Mouse (Mus musculus) cerebellum, adult 2 months (tissue): ENCODE measurements at regions not wholly inside any gene's neighbourhood (a gene's known extent, or its start where the extent isn't known, plus 50 kb on each side); places are given as distances from the start of the nearest gene placed in this dataset.
A peak's percentile ranks its signal among the peaks of the same experiment; 100 is the strongest.

Experiments
- DNase-seq, 2 experiments: peaks; one replicate each; pipeline ENCODE4 v3.0.0; 2021
- H3K27ac ChIP-seq: fragments of 200-500 bp; 2 replicates; pipeline ENCODE4 v1.5.1; 2012; ENCODE audit warnings: low read length, control low read depth, inconsistent platforms; ENCODE audit not compliant: insufficient read depth
- H3K27me3 ChIP-seq: fragments of 200-500 bp; 2 replicates; pipeline ENCODE4 v1.6.1; 2012; ENCODE audit warnings: inconsistent platforms, mild to moderate bottlenecking, low read length, moderate library complexity; ENCODE audit not compliant: control insufficient read depth, insufficient read depth
- H3K4me1 ChIP-seq: fragments of 200-500 bp; 2 replicates; pipeline ENCODE4 v1.6.1; 2011; ENCODE audit warnings: low read length; ENCODE audit not compliant: control insufficient read depth, insufficient read depth
- H3K4me3 ChIP-seq: fragments of 200-500 bp; replicated peaks from 2 replicates; pipeline ENCODE3; 2011; ENCODE audit warnings: mild to moderate bottlenecking, low read depth, low read length, control low read depth; ENCODE audit not compliant: insufficient read depth
- CTCF ChIP-seq: fragments of 200-500 bp; IDR thresholded peaks from 2 replicates; pipeline ENCODE4 v1.5.1; 2011; ENCODE audit warnings: low read depth, mild to moderate bottlenecking, control low read depth, low read length, moderate library complexity, borderline replicate concordance; ENCODE audit not compliant: insufficient read depth
- POLR2A ChIP-seq: fragments of 200-500 bp; IDR thresholded peaks from 2 replicates; pipeline ENCODE4 v1.6.1; 2011; ENCODE audit warnings: low read length, control low read depth, borderline replicate concordance; ENCODE audit not compliant: insufficient read depth
- WGBS: fragments of 180-500 bp; shearing (Covaris S2); methylation state at CpG from one replicate; pipeline ENCODE4 v1.1.7; 2018; 5-methylcytosine and 5-hydroxymethylcytosine counted together

DNA sequence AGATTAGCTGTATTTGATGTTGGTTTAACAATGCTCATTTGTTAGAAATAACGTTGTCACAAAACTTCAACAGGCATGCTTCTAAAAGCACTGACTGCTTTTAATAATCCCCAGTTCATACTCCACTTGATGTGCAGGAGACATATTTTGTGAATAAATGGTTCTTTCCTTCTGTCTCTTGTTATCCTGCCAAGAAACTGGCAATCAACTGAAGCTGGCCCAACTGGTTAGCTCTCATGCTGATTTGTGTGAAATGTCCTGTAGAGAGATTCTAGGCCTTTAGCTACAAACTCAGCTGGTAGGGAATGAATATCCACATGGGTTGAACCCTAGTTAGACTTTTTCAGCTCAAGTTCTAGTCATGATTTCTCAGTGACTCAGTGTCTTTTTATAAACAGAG, 647.8 kb upstream of the Cntnap5b start:
- no peaks in the 10 kb centered on the region for H3K27me3 ChIP-seq
- H3K27ac ChIP-seq, result no peak overlapping the region
- WGBS, result 5% methylated on average over 1 of the region's 1 CpGs
- H3K4me3 ChIP-seq, result no peak overlapping the region
- no peak for TF ChIP-seq POLR2A
- TF ChIP-seq CTCF, result no peak
- no peaks in the 10 kb centered on the region for H3K4me1 ChIP-seq
- DNase-seq, result peak in 1 of 2 experiments; percentile 3

DNA sequence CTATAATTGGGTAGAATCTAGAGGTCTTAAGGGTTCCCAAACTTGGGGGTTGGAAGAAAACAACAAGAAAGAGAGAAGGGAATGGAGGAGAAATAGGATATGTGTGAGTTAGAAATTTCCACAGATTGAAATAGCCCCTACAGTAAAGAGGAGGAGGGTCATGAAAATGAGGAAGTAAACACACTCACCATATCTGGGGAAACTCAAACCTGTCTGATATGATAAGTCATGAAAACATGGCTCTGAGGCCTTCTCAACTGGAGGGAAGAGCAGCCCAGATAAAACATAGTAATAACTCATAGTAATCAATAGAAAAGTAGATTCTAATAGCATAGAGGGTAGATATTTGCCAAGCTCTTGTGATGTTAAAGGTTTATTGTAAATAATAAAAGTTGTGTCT, 638.4 kb upstream of the Cntnap5b start:
- no peak for DNase-seq
- Histone ChIP-seq H3K4me1 (no peaks in the 10 kb centered on the region), H3K4me3 (no peak overlapping the region), H3K27ac (no peak overlapping the region), H3K27me3 (no peaks in the 10 kb centered on the region)
- no peak for TF ChIP-seq POLR2A
- TF ChIP-seq CTCF, result no peak

DNA sequence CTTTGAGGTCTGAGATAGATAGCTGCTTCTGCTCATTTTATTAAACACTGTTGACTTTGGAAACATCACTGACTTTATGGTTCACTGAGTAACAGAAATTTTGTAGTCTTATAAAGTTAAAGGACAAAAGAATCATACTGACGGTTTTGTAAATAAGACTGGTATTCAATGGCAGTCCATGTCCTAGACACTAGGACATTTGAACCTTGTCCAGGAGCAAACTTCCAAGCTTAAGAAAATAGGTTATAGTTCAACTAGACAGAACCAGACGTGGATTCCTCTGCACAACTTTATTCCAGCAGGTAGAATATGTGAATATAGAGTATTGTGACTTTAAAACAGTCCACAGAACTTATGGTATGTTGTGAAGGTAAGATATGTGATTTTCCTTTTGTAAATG, 635.0 kb upstream of the Cntnap5b start:
- DNase-seq, result no peak
- Histone ChIP-seq H3K4me1 (no peaks in the 10 kb centered on the region), H3K27me3 (no peaks in the 10 kb centered on the region), H3K27ac (no peak overlapping the region), H3K4me3 (no peak overlapping the region)
- TF ChIP-seq POLR2A (no peak), CTCF (no peak)
- 49% methylated on average over 2 of the region's 2 CpGs for WGBS

DNA sequence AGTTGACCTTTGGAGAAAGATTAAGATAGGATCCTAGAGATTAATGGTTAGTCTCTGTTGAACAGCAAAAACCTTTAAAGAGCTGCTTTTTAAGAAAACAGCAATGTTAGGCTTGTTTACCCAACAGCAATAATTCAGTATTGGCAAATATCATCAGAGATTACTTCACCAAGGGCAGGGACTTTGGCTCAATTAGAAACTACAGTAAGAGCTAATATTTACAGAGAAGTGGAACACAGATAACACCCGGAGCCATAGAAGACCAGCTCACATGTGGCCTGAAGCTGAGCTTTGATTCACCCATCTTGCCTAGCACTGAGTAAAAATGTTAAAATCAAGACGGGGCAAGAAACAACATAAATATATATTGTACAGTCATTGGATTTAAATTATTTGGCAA, 611.9 kb upstream of the Cntnap5b start:
- 92% methylated on average over 2 of the region's 2 CpGs for WGBS
- Histone ChIP-seq H3K4me3 (no peak overlapping the region), H3K27me3 (no peaks in the 10 kb centered on the region), H3K27ac (no peak overlapping the region), H3K4me1 (no peaks in the 10 kb centered on the region)
- TF ChIP-seq POLR2A (no peak), CTCF (no peak)
- no peak for DNase-seq
